Mouse (Mus musculus): ENCODE results near the gene Fam3b.

The Fam3b gene

DNA sequence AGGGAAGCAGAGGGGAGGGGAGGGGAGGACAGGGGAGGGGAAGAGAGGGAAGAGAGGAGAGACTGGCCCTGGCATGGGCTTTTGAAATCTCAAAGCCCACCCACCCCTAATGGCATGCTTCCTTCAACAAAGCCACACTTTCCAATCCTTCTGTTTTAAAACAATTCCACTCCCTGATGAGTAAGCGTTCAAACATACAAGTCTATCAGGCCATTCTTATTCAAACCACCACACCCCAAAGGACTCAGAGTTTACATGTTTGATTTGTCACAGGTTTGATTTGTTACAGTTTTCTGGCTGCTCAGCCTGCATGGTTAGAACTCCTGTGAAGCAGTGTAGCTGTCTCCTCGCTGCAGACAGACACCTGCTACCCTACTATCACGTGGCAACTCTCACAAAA lies 18.6 kb downstream of the Fam3b start:
- no peak for DNase-seq (ENCODE audit: low read depth in 2 of 2, low spot score in 2 of 2)

- DNase-seq (ENCODE audit: low read depth in 2 of 2, low spot score in 2 of 2), result no peak
Observed at GRCm38 (mm10) chr16:97492369-97492768, 22.2 kb downstream of the Fam3b start.

- no peak for DNase-seq (ENCODE audit: low read depth in 2 of 2, low spot score in 2 of 2)
Observed at GRCm38 (mm10) chr16:97478655-97479054, 36.0 kb downstream of the Fam3b start.

GRCm38 (mm10) chr16:97476524-97476923 lies 38.1 kb downstream of the Fam3b start:
- DNase-seq (ENCODE audit: low read depth in 2 of 2, low spot score in 2 of 2), result no peak

DNA sequence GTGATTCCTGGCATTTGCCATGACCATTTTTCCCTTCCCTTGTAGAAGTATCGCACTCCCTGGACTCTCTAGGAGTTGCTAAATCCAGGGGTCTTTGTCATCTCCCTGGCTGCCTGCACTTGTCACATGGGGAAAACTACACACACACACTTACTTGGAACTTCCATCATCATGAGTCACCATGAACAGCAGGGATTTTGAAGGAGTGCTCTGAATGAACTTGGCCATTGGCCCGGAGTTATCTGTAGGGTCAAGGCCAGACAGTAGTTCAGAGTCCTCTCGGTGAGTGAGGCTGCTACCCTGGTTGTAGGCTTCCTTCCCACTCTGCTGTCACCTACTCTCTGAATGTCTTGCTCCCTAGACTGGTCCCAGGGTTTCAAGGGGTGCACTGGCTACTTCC lies 39.0 kb downstream of the Fam3b start:
- no peak for DNase-seq (ENCODE audit: low read depth in 2 of 2, low spot score in 2 of 2)

- DNase-seq (ENCODE audit: low read depth in 2 of 2, low spot score in 2 of 2), result no peak
Observed at GRCm38 (mm10) chr16:97474671-97475070, 39.9 kb downstream of the Fam3b start.

GRCm38 (mm10) chr16:97467993-97468791 lies 46.4 kb downstream of the Fam3b start:
- DNase-seq (ENCODE audit: low read depth in 2 of 2, low spot score in 2 of 2), result no peak

DNA sequence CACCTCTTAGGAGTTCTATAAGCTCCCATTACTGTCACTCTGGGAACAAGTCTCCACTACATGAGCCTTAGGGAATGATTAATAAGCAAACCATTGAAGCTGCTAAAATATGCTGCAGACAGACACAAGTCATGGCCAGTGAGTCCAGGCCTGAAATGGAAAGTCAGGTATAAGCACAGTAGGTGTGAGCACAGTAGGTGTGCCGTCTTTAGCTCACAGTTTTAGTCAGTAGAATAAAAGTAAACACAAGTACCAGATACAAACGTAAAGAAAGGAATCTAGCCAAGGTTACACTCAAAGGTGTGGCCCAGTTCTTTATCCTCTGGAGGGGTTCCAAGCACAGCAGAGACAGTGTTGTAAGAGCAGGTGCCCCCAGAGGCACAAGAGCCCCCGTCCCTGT lies 47.1 kb downstream of the Fam3b start:
- no peak for DNase-seq (ENCODE audit: low read depth in 2 of 2, low spot score in 2 of 2)

GRCm38 (mm10) chr16:97466182-97466957 lies 48.2 kb downstream of the Fam3b start:
- no peak for DNase-seq (ENCODE audit: low read depth in 2 of 2, low spot score in 2 of 2)

- peak in 1 of 2 experiments; percentile 14 for DNase-seq (ENCODE audit: low read depth in 2 of 2, low spot score in 2 of 2)
Observed at GRCm38 (mm10) chr16:97462481-97463181, 52.0 kb downstream of the Fam3b start, which contains the start of gene Mx1. Gene Mx1 (minus strand): TSS chr16:97462907.

DNA sequence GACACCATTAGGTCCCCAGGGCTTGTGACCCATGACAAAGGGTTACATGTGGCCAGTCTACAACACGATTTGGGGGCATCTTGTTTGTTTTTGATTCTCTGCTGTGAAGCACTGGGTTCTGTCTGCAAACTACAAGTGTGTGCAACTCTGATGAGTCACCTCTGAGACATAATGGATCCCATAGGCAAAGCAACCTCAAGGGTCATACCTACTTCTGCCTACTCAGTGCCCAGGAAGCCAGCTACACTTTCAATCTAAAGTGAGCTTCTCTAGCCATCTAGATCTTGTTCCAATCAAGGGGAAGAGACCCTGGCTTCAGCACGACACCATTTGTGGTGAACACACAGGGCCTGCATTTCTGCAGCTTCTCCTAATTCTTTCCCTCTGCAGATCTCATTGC lies 53.3 kb downstream of the Fam3b start:
- DNase-seq (ENCODE audit: low read depth in 2 of 2, low spot score in 2 of 2), result no peak

GRCm38 (mm10) chr16:97459831-97460230 lies 54.8 kb downstream of the Fam3b start:
- DNase-seq (ENCODE audit: low read depth in 2 of 2, low spot score in 2 of 2), result no peak

GRCm38 (mm10) chr16:97447386-97447785 lies 67.2 kb downstream of the Fam3b start:
- no peak for DNase-seq (ENCODE audit: low read depth in 2 of 2, low spot score in 2 of 2)

- DNase-seq (ENCODE audit: low read depth in 2 of 2, low spot score in 2 of 2), result peak; percentile 25 to 32
Observed at GRCm38 (mm10) chr16:97443670-97444263, 70.8 kb downstream of the Fam3b start.

- DNase-seq (ENCODE audit: low read depth in 2 of 2, low spot score in 2 of 2), result no peak
Observed at GRCm38 (mm10) chr16:97441967-97442366, 72.6 kb downstream of the Fam3b start.

- DNase-seq (ENCODE audit: low read depth in 2 of 2, low spot score in 2 of 2), result no peak
Observed at GRCm38 (mm10) chr16:97438191-97438590, 76.4 kb downstream of the Fam3b start.

- DNase-seq (ENCODE audit: low read depth in 2 of 2, low spot score in 2 of 2), result no peak
Observed at GRCm38 (mm10) chr16:97437448-97438056, 77.1 kb downstream of the Fam3b start.

DNA sequence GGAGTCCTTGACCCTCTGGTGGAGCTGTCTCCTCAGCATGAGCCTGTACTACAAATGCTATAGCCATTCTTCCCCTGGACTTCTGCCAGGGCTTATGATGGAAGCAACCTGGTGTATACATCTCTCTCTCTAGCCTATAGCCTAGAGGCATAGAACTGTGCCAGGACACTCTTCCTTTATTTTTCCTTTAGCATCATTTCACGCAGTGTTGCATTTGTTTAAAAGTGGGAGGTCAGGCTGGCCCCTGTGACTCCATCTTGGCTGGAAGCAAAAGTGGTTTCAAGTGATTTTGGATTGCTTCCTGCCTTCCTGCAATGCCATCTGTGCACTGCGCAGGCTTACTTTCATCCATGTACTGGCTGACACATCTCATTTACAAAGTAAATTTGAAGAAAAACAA lies 80.4 kb downstream of the Fam3b start:
- DNase-seq (ENCODE audit: low read depth in 2 of 2, low spot score in 2 of 2), result no peak

DNA sequence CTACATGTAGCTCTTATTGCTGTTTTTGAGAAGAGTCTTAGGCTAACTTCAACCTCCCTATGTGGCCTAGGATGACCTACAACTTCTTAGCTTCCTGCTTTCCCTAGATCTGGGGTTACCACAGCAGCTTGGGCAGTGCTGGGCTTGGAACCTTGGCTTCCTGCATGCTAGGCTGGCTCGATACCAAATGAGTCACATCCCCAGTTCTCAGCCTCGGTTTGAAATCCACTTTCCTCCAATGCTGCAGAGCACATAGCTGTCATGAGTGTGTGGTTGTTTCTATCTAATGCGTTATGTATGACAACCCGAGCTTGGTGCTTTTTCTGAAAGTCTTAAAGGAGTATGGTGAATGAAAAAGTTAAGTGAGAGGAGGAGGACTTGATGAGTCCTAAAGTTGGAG lies 83.3 kb downstream of the Fam3b start:
- DNase-seq (ENCODE audit: low read depth in 2 of 2, low spot score in 2 of 2), result no peak

- no peak for DNase-seq (ENCODE audit: low read depth in 2 of 2, low spot score in 2 of 2)
Observed at GRCm38 (mm10) chr16:97430091-97430490, 84.5 kb downstream of the Fam3b start.

DNA sequence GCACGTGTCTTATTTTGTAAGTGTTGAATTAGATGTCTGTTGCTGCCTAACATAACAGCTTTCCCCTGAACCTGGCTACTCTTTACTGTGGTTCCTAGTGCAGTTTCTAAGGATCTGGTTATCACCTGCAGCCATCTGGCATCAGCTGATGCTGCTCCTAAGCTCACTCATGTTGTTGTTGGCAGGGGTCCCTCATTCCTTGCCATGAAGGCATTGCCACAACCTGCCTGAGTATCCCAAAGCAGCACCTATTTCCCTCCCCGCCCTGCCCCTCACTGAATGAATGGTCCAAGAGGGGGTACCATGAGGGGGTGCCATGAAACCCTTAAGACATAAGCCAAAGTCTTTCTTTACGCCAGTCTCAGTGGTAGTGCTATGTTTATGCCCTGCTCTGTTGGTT lies 86.6 kb downstream of the Fam3b start:
- no peak for DNase-seq (ENCODE audit: low read depth in 2 of 2, low spot score in 2 of 2)
